Mouse (Mus musculus) right cerebral cortex, postnatal 25 days (tissue): ENCODE measurements around the gene Rfx4.

Experiments
- DNase-seq: peaks from one replicate; pipeline ENCODE4 v3.0.0; 2022

The Rfx4 gene

DNA sequence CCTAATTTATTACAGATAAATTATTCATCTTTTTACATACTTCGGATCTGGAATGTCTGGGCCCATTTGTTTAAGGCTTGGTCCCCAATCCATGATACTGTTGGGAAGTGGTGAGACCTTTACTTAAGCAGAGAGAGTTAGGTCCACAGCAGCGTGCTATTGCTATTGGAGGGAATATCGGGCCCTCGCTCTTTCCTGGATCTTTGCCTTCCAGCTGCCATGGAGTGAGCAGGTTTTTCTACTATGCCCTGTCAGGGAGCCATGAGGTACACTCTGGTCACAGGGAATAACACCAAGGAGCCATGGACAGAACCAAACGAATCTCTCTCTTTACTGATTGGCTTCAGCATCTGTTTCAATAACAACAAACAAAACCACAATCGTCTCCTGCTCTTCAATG lies 159.6 kb downstream of the Rfx4 start:
- DNase-seq, result no peak

DNA sequence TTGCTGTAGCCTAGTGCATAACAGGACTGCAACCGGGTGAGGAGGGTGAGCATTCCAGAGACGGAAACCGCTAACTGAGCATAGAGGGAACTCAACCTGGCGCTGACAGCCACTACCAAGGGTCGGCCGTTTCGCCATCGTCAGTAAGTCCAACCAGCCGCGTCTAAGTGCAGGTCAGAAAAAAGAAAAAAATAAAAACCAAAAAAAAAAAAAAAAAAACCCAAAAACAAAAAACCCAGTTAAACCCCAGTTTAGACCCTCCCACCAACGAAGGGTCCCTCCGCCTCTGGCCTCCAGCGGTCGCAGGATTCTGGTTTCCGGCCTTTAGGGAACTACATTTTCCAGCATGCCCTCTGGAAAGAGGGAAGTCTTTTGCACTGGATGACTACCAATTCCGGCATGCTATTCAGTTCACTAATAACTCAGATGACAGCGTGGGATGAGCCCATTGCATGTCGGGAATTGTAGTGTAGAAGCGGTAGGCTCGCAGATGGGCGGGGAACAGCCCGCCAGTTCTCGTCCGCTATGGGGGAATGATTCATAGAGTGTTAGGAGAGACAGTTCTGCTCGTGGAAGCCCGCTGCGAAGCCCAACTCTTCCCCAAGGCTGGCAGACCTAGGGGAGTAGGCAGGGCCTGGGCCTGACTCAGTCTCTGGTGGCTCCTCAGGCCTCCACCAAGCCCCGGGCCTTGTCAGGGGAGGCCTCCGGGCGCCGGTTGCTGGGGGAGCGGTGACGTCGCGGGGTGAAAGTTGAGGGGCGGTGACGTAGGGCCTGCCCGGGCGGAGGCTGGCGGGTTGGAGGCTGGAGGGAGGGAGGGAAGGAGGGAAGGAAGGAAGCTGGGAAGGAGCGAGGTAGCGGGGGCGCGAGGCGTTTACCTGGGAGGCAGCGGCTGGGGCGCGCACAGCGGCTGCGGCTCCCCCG lies 161.2 kb downstream of the Rfx4 start, which contains the start of gene Ric8b:
Gene Ric8b (plus strand): TSS at position 807 of the 921 bp plus-strand sequence.
- DNase-seq, result peak; percentile 98

DNA sequence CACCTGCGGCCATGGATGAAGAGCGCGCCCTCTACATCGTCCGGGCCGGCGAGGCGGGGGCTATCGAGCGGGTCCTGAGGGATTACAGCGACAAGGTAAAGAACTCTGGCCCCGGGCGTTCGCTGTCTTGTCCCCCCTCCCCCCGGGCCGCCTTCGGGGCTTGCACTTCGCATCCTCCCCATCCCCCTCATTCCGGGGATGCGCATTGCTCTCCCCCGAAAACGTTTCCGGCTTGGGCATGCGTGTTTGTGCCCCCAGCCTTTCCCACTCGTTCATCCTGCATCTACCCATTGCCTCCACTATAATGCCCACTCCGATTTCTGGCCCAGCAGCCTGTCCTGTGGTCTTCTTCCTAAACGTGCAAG lies 161.9 kb downstream of the Rfx4 start:
- no peak for DNase-seq

- no peak for DNase-seq
Observed at GRCm38 (mm10) chr10:84926336-84926735, 170.5 kb downstream of the Rfx4 start.

GRCm38 (mm10) chr10:84926885-84927284 lies 171.0 kb downstream of the Rfx4 start:
- DNase-seq, result no peak

DNA sequence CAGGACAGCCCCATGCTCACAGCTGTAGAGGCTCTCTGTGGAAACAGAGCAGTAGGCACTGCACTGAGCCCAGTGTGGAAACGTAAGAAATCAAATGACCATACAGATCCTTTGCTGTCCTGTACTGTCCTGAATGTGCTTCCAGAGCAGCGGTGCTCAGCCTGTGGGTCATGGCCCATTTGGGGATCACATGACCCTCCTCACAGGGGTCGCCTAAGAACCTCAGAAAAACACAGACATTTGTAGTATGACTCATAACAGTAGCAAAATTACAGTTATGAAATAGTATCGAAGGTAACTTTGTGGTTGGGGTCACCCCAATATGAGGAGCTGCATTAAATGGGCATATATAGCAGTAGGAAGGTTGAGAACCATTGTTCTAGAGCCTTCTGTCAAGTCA lies 172.6 kb downstream of the Rfx4 start:
- DNase-seq, result no peak

- DNase-seq, result no peak
Observed at GRCm38 (mm10) chr10:84935553-84936209, 179.8 kb downstream of the Rfx4 start.

GRCm38 (mm10) chr10:84936832-84937515 lies 181.1 kb downstream of the Rfx4 start:
- DNase-seq, result no peak

DNA sequence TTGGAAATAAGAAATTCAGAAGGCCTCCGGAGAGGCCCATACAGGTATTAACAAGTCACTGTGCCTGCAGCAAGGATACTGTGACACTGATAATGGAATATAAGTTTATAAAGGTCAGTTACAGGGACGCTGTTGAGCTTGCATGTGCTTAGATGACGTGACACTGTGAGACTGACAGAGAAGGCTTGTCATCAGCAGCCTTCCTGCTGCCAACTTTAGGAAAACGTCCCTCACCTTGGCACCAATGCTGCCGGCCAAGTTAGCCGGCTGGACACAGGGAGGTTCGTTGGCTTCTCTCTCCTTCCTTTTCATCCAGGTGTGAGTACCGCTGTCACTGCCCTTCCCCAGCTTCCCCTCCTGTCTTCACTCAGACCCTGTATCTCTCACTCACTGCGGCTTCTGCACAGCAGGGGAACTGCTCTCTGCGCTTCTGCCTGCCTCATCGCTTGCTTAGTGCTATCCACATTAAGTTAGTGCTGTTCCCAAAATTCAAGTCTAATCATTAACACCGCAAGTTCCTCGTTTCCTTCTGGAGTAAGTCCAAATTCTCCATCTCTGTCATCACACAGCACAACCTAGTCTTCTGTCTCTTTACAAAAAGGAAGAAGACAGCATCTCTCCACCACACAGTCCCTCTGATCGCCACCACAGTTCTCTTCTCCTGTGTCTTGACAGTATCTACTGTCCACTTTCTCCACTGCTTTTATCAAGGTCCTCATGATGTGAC lies 182.4 kb downstream of the Rfx4 start:
- no peak for DNase-seq

GRCm38 (mm10) chr10:84938886-84939285 lies 183.0 kb downstream of the Rfx4 start:
- no peak for DNase-seq

GRCm38 (mm10) chr10:84940356-84940755 lies 184.5 kb downstream of the Rfx4 start:
- DNase-seq, result no peak

DNA sequence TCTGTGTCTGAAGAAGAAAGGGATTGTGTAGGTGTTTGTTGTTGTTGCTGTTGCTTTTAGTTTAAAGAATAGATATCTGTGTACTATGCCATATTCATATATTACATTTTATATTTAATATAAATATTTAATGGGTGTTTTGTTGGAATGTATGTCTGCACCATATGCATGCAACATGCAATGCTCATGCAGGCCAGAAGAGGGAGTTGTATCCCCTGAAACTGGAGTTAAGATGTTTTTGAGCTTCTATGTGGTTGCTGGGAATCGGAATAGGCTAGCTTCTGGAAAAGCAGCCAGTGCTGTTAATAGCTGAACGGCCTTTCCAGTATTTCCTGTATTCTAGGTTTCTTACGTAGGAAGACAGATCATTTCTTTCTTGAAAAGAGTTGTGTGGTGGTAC lies 189.8 kb downstream of the Rfx4 start:
- no peak for DNase-seq

DNA sequence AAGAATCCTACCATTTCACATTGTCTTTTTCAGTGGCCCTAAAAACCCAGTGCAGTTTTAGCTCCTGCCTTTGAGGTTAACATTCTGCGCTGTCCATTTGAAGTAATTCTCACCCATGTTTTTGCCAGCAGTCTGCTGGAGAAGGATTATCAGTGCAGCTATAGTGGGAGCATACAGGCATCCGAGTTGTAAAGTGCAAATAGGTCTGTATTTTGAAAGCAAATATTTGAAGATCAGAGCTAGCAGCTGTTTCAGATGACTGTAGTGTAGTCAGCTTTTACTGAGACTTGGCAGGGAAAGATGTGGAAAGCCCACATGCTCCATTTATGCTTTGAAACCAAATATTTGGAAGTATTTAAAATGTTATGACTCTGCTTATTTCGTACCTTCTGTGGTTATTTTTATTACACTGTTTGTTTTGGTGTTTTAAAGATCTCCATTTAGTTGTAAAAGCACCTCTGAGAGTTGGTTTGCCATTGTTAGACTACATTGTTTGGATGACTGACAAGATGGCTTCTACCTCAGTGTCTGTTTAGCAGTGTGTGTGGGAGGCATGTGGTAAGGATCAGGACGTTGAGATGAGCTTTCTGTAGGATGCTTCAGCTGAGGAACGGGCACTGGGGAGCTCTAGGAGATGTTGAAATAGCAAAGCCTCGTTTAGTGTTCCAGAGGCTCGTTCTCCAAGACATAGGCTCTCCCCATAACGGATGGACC lies 193.3 kb downstream of the Rfx4 start:
- DNase-seq, result no peak

GRCm38 (mm10) chr10:84949684-84950010 lies 193.8 kb downstream of the Rfx4 start:
- DNase-seq, result no peak

DNA sequence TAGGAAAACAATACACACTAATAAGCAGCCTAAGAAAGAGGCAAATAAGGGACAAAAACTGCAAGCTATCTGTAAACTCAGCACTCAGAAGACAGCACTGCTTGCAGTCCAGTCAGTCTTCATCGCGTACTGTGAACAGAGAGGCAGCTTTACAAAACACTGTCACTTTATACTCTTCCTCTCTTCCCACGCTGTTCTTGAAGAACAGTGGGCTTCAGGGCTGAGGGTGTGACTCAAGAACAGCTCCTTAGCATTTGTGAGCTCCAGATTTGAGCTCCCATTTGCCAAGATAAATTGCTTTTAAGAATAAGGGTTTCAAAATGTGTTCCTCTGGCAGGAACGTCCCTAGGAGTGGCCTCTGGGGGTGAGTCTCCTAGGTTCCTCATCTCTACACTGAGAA lies 194.5 kb downstream of the Rfx4 start:
- no peak for DNase-seq

- DNase-seq, result no peak
Observed at GRCm38 (mm10) chr10:84954236-84954635, 198.4 kb downstream of the Rfx4 start.
